Mouse (Mus musculus): ENCODE measurements around the gene Grin2d.

Grin2d gene

DNA sequence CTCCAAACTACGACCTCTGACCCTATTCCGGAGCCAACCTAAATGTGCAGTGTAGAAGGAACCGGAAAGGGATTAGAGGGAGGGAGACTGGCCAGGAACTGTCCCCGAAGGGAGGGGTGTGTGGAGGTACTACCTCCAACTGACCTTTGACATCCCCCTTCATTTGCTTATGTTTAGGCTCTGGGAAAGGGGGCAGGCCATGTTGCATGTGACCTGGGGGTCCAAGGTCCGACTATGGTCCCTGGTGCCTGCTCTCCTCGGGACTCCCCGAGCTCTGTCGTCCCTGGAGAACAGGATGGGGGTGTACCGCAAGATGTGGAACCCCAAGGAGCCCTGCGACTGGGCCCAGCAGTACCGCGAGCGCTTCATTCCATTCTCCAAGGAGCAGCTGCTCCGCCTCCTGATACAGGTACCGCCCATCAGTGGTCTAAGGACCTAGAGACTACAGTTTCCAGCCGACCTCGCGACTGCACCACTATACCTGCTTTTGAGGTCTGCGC is 19.1 kb upstream of the Grin2d start:
- peak; percentile 71 for DNase-seq (ENCODE audit: low spot score)

DNA sequence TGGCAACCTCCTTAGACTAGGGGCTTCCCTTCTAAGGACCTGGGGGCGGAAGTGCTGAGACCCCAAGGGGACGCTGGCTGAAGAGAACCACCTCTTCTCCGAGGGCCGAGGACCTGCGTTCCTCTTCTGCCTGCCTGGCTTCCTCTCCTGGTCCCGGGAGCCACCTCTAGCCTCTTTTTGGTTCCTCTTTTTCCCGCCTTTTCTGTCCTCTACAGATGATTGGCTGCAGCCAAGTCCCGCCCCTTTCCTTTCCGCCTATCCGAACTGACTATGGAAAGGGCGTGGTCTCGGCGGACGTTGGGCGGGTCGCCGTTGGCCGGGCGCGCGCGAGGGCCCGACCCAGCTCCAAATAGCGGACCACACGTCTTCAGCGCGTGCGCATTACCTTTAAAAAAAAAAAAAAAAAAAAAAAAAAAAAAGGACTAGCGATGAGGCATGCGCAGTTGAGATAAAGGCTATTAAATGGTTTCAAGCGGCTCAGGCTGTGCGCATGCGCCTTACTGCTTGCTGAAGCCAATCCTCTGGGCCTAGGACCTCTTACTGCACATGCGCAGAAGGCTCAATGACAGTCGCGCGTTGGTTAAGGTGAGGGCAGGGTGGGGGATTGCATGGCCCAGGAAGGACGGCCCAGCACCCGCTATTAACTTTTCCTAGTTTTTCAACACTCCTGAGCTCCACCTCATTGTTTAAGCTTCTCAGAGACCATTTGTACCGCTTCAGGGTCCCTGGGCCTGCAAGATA is 18.5 kb upstream of the Grin2d start, which contains the start of the genes Syngr4 and Tmem143:
TSS of gene Syngr4 (minus strand) at position 198 of the 741 bp plus-strand sequence.
TSS of gene Tmem143 (plus strand) at position 425 of the 741 bp plus-strand sequence.
- peak; percentile 98 for DNase-seq (ENCODE audit: low spot score)

DNA sequence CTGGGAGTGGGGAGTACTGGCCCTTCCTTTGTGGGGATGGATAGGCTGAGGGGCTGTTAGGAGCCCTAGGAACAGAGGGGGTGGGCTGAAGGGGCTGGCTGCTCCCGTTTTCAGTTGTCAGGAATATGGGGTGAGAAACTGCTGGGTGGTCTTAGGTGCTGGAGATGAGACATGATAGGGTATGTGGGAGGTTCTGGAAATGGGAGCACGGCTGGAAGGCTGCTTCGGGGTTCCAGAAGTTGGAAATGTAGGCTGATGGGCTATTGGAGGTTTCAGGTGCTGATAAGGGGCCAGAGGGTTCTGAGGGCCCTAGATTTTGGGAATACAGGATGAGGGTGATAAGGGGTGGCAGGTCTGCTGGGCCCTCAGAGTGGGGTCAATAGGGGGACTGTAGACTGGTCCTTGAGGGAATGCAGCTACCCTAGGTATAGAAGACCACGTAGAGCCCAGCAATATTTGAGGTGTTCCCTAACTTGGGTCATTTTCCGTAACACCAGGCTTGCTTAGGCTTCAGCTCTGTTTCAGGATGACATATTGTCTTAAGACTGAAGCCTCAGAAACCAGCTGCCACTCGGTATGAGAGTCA is 17.8 kb upstream of the Grin2d start:
- DNase-seq (ENCODE audit: low spot score), result no peak

DNA sequence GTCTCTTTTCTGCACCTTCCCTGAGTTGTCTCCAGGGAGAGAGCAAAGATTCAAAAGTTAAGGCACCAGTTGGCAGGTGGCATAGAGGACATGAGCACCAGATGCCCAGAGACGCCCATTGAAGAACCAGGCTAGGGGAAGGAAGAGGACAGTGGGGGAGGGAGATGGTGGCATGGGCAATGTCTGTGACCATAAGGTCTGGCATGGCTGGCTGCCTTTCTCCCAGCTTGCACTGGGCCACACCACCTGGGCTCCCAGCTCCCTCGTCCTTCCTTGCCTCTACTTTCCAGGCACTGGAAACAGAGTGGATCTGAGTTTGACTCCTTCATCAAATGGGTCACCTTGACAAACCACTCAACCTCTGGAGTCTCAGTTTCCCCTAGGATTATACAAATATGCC is 14.5 kb upstream of the Grin2d start:
- DNase-seq (ENCODE audit: low spot score), result no peak

DNA sequence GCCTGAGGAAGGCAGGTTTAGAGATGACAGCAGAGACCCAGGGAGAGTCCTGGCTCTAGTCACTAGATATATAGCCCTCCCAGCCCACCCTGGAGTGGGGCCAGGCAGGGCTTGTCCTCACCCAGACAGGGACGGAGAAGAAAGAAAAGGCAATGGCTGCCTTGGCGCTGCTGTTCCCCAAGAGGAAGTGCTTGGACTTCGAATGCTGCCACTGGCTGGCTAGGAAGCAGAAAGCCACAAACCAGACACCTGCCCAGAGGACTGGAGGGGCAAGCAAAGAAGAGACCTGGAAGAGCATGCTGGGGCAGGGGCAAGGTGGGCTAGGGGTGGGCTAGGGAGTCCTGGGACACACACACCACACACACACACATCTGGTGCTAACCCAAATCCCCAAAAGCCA is 9.1 kb upstream of the Grin2d start:
- DNase-seq (ENCODE audit: low spot score), result no peak

DNA sequence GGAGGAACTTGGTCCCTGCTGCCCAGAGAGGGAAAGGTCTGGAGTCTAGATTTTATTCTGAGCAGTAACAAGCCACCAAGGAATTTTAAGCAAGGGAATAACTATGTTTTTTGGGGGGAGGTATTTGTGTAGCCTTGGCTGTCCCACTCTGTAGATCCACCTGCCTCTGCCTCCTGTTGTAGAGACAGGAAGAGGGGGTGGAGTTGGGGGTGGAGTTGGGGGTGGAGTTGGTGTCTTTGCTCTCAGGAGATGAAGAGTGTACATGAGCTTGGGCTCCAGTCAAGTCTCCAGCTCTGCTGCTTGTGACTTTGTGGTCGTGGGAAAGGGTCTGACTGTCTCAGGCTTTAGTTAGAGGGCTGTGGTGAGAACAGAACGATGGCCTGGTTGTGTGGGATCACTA is 2.8 kb upstream of the Grin2d start:
- DNase-seq (ENCODE audit: low spot score), result no peak

DNA sequence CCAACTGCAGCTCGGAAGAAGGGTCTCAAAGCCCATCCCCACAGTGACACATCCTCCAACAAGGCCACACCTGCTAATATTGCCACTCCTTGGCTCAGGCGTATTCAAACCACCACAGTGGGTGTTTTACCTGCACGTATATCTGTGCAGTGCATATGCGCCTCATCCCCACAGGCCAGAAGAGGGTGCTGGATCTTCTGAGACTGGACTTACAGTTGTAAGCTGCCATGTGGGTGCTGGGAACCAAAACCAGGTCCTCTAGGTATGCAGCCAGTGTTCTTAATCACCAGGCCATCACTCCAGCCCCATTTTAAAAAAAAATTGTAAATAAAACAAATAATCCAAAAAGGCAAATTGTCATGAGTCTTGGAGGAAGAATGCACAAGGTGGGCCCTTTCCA is 2.4 kb upstream of the Grin2d start:
- DNase-seq (ENCODE audit: low spot score), result no peak

DNA sequence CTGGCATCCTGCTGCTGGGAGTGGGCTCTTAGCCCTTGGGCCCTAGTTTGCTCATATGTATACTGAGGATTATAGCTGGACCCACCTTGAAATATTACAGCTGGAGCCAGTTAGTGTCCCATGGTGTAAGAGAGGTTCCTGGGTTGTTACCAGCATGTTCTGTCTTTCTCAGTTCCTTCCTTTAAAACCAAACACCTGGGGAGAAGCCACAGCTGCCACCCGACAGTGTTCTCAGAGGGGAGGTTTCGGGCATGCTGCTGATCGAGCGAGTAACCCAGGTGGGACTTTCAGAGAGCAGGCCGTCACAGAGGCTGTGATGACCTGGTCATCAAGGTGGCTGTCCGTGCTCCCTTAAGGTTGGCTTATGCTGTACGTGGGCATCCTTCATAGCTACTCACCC is 1.3 kb downstream of the Grin2d start:
- no peak for DNase-seq (ENCODE audit: low spot score)

DNA sequence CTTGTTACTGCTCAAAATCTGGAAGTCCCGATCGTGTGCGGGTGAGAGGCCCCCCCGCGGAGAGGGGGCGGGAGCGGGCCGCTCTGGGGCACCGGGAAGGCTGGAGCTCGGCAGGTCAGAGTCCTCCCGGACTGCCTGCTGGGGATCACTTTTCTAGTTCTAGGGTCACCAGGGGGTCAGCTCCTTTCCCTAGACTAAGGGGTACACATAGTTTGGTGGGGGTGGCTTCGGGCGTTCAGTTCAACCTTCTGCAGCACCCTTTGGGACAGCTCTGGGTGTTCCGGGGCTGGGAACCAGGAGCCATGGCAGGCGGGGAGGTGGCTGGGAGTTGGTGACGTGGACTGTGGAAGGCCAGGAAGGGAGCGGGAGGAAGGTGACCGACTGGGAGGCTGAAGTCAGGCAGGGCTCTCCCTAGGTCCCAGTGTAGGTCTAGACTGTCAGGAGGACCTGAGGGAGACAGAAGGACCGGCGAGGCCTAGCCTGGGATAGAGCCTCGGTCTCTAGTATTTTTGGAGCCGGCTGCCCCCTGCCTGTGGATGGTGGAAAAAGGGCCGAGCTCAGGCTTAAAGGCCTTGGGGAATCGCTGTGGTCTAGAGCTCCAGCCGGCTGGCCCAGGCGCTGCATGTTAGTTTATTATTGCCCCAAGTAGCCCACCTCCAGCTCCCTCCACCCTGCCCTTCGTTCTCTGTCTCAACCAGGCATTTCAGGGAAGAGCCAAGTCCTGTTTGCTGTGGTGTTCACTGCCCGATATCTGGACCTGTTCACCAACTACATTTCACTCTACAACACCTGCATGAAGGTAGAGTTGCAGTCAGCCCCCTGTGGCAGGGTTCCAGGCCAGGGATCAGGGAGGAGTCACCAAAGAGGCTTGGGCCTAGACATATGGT is 4.9 kb downstream of the Grin2d start:
- DNase-seq (ENCODE audit: low spot score), result peak; percentile 57

DNA sequence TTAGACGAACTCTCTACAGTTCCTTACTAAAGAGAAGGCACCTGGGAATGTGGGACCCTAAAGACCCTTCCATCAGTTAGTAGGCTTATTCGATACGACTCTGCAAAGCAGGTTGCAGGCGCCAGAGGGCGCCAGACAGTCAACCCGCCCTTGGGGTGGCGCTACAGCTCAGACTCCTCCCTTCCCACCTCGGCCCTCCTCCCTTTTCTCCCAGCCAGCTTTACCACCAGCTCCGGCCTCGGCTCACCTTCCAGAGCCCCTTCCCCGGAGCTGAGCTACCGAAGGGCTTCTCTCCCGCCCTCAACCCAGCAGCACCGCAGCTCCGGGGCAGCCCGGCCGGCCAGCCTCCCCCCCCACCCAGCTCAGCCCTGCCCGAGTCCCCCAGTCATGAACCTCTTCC is 5.6 kb downstream of the Grin2d start, which contains the start of gene Kdelr1:
TSS of gene Kdelr1 (plus strand) at position 149 of the 400 bp plus-strand sequence.
- peak; percentile 88 for DNase-seq (ENCODE audit: low spot score)

DNA sequence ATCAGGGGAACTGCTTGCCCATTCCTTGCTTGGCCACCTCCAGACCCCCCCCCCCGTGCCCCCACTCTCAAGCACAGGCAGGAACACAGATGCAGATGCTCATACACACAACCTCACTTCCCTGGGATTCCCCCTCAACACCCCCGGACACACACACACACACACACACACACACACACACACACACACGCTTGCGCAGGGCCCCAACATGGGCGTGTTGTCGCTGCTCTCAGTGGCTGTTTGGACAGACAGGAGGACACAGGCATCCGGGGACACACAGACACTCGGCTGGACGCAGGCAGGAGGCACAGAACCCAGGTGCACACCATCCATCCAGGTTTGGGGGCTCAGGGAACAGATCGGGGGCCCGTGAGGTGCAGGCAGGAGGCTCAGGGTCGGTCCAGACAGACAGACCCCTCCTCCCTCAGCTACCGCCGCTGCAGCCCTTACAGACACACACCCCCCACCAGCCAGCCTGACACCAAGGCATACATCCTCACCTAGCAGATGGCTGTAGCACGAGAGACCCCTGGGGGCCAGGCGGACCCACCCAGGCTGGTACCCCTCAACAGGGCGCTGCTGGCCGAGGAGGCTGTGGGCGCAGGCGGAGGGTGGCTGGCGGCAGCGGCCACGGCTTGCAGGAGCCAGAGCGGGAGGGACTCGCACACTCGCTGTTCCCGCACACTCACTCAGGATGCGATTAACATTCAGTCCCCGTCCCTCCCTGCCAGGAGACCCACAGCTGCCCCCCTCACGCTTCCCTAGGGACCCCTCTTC is 7.7 kb downstream of the Grin2d start:
- DNase-seq (ENCODE audit: low spot score), result no peak

DNA sequence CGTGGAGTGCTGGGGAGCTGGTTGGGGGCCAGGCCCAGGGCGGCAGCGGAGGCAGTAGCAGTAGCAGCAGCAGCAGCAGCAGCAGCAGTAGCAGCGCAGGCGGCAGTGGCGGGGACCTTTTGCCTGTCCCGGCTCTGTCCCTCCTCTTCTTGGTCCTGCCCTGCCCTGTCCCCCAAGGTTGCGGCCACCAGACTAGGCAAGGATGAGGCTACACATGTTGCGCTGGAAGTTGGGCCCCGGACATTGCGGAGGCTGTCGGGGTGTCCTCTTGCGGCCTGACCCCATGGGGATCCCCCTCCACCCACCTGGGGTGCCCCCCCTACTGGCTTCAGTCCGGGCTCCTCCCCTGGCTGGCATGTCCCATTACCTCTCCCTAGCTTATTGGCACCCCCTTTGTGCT is 8.4 kb downstream of the Grin2d start:
- no peak for DNase-seq (ENCODE audit: low spot score)

DNA sequence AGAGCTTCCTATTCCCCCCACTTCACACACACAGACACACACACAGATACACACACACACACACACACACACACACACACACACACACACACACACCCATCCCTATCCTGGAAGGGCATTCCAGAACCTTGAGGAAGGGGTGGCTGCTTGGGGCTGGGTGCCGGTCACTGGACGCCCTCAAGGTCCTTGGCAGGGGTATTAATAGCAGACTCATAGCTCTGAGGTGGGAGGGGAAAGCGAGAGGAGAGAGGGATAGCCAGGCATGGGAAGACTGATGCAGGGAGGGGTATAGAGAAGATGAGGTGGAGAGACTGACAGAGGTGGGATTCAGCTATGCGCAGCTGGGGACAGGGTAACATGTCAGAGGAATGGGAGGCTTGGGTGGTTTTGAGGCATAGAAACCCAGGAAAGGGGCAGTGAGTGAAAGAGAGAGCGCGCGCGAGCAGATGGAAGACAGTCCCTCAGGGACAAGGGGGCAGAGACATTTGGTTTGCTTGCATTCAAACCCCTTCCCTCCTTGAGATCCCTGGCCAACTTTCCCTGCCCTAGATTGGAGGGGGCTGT is 9.0 kb downstream of the Grin2d start:
- DNase-seq (ENCODE audit: low spot score), result no peak

DNA sequence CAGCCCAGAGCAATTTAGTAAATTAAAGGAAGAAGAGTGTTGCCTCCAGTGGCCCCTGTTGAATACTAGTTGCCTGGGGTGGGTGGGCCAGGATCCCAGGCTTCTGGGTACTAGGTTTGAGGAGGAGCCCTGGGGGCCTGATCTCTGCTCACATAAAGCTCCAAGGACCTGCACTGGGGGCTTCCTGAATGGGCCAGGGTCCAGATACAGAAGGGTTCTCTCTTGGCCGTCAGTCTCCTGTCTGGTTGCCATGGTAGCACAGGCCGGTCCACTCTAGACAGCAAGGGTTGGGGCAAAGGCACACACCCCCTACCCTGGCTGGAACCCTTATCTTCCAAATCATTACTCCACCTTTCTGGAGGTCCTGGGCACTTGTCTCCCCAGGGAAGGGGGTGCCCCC is 10.3 kb downstream of the Grin2d start:
- no peak for DNase-seq (ENCODE audit: low spot score)

DNA sequence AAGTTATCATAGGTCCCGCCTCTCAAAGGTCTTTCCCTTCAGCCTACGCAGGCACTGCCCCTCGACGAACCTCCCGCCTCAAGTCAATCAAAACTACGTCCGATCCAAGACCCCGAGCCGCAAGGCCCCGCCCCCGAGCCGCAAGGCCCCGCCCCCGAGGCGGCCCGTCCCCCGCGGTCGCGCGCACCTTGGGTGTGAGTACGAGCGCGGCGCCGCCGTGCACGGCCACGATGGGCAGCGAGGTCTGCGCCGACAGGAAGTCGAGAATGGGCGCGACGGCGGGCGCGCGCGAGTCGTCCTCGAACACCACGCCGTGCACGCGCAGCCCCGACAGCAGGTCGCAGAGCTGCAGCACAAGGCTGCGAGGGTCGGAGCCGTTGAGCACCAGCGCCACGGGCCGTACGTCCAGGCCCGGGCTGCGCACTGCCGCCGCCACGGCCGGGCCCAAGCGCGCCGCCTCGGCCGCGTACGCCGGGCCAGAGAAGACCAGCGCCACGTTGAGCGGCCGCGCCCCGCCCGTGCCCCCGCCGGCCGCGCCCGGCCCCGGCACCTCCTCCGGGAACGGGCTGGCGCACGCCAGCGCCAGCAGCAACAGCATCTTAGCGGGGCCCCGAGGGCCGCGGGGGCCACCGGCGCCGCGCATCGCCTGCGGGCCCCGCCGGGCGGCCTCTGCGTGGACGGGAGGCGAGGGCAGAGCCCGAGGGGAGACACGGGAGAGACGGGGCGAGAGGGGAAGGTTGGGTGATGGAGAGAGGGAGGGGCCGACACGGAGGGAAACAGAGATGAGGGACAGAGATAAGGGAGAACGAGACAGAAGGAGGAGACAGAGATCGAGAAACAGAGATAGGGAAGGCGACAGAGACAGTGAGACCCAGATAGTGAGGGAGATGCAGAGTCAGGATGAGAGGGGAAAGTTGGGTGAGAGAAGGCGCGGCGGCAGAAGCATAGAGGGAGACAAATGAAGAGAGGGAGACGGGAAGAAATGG is 12.0 kb downstream of the Grin2d start:
- DNase-seq (ENCODE audit: low spot score), result peak; percentile 95

DNA sequence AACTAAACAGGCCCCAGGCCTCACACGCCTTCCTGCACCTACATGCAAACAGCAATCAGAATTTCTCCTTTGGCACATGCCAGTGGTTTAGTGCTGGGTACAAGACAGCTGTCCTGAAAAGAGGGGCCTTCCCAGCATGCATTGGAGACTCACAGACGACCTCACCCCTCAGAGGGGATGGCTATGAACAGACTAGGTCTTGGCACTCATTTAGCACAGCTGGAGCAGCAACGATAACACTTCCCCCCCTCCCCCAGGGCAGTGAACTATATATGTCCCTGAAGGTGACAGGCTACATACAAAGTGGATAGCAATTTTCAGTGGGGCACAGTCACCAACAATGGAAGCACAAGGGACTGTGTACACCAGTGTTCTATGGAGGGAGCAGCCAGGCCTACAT is 13.7 kb downstream of the Grin2d start:
- no peak for DNase-seq (ENCODE audit: low spot score)

DNA sequence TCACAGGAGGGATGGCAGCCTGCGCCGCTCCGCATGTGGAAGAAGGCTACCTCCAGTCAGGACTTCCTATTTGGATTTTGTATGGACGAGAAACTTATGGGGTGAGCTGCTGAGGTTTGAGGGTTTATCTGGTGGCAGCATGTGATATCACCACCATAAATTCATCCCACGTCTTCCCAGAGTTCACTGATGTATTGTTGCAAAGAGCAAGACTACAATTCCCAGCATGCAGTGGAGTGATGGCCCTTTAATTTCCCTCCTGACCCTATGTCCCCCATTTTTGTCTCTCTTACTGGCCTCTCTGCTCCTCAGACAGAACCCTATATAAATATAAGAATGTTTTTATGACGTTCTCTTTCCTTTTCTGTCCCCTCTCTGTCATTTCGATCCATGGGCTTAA is 15.4 kb downstream of the Grin2d start:
- DNase-seq (ENCODE audit: low spot score), result no peak

DNA sequence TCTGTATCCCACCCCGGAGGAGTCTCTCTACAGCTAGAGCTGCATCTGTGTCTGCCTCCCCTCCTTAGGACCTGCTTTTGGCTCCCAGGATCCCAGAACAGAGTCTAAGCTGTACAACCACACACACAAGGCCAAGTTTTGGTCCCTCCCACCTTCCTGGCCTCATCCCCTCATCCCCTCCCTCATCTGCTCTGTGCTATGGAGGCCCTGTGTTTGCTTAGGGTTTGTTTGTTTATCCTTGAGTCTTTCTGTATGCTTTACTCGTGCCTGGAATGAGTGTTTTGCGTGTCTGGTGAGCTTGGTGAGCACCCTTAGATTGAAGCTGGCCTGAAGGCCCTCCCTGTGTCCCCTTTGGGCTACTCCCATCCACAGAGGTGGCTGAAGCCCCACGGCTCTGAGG is 19.2 kb downstream of the Grin2d start:
- DNase-seq (ENCODE audit: low spot score), result no peak

DNA sequence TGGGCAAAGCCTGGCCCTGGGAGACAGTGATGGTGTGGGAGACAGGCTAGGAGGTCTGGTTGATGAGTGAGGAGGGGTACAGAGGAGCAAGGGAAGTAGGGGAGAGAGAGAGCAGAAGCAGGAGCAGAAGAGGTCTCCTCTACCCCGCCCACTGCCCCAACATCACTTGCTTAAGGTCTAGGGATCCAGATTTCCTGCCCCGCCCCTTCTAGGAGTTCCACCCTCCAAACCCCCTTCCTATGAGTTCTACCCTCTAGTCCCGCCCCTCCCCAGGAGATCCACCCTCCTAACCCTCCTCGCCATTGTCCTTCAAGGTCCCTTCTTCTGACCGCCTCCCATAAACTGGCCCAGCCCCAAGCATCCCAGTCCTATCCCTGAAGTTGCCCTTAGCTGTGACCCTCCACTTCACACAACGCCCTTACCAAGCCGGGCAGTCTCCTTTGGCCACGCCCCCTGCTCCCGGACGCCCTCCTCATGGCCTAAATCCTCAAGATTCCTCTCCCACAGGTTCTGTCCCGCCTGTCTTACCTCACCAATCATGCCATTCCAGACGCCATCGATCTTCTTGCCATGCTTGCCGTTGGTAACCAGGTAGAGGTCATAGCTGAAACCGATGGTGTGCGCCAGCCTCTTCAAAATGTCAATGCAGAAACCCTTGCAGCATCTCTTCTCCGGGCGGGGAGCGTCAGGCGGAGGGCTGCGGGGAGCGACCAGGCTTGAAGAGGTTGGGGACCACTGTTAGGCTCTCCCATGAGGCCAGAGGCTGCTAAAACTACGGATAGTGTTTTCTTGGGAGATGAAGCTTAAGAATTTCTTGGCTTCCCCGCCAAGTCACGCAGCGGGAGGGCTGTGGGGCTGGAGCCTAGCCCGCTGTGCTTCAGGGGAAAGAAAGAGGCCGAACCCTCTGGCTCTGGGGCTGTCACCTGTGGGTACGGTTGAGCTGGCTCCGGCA is 21.0 kb downstream of the Grin2d start:
- peak; percentile 59 for DNase-seq (ENCODE audit: low spot score)
